Mouse (Mus musculus) adrenal gland, adult 8-10 months (tissue): ENCODE data around the gene Xdh. TPM values are rescaled to one million over a fixed set of nuclear protein-coding genes. Genes with fewer than 3 reads are reported as not detected.
A peak's percentile ranks its signal among the peaks of the same experiment; 100 is the strongest.
"Not testable (repeated sequence)": the region's sequence is repeated elsewhere in the genome, so short reads cannot be mapped to it uniquely, and the experiment has no call there.

Experiments used
- DNase-seq: peaks from one replicate; pipeline ENCODE4 v3.0.0; 2022
- total RNA-seq, 4 experiments: library from RNA; stranded (reverse); gene quantifications; 2 replicates each; pipeline ENCODE4 v1.2.4; 2022

Gene Xdh
- total RNA-seq, 4 experiments from 2014 or later = 136 to 432 (median 285) TPM

DNA sequence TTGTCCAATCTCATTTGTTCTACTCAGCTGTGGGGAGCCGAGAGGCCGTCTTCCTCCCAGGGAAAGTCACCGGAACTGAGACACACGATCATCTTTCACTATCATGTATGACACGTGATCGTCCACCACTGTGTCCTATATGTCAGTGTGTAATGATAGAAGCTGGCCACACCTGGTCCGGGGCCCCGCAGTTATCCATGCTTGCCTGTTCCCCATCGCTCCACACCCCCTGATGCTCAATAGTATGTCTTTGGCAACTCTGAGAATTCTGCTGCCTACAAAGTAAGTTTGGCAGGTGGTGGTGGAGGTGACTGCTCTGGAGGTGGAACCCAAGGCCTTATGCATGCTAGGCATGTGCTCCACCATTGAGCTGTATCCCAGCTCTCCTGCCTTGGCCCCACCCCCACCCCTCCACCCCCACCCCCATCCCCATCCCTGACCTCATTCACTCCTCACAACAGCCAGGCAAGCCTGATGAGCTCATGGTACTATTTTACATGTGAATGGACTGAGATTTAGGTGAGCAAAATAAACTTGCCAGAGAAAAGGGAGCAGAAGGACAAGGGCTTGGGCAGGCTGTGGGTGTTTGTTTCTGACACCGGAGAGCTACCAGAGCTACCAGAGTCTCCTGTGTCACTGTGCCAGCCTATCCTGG lies 70.6 kb downstream of the Xdh start:
- DNase-seq = no peak

DNA sequence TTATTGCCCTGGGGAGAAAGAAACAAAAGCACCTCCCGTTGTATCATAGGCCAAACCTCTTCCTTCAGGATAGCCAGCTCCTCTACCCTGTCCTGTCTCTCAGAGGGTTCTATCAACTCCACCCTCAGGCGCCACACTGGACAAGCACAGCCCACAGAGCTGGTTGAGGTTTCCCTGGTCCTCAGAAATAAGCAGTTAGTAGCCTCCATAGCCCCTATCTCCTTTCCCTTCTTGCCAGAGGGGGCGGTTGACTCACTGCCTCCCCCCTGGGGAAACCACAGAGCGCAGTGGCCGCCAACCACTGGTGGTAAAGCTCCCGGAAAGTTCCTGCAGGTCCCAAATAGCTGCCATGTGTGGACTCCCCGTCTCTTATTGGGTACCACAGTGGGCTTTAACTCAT lies 74.3 kb downstream of the Xdh start:
- DNase-seq = no peak

GRCm38 (mm10) chr17:73875268-73875667 lies 74.7 kb downstream of the Xdh start:
- no peak for DNase-seq

DNA sequence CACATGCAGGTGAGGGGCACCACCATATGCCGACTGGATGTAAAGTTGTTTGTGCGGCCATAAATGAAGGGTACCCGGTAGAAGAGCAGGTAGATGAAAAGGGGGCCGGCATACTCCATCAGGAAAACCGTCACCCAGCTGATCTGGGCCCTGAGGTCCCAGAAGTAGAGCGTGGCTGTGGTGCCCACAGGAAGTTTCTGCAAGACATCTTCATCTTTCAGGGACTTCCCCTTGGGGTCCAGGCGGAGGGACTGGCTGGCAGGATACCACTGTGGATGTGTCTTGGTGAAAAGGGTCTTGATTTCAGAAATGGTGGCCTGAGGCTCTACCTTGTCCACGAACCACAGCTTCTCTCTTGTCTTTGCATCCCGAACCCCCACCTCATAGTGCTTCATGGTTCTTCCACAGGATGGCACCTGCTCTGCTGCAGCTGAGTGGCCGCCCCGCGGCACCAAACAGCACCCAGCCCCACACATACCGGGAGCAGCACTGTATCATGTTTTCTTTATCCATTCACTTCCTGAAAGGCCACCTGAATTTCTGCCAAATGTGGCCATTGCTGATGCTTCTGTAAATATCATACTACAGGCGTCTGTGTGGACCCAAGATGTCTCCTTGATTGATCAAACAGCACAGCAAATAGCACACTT lies 78.9 kb downstream of the Xdh start:
- DNase-seq = no peak

DNA sequence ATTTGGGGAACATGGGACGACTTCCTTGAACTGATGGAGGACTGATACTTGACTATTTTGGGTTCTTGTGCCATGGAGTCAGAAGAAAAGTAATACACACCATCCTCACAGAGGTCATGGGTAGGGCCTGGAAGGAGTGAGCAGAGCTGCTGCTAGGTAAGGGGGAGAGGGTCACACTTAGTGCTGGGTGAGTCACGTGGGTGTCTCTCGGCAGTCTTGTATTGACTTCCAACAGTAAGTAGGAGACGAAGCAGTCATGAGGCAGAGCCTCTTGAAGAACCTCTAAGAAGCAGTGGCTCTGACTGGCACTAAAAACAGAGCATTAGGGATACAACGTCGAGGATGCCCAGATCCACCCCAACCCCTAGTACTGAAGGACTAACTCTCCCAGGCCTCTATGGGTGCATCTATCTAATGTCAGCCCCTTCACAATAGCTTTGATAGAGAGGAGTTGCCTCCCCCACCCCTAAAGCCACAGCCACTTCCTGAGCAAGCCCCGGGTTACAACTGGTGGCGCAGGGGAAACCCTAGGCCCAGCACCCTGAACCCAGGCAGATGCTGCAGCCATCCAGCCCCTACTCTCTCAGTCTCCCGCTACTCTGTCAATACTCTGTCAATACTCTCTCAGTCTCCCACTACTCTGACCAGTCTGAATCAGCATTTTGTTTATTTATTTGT lies 80.8 kb downstream of the Xdh start:
- DNase-seq = no peak

GRCm38 (mm10) chr17:73853717-73854116 lies 96.3 kb downstream of the Xdh start:
- no peak for DNase-seq

- DNase-seq = peak; percentile 24
Observed at GRCm38 (mm10) chr17:73853041-73853440, 97.0 kb downstream of the Xdh start.

DNA sequence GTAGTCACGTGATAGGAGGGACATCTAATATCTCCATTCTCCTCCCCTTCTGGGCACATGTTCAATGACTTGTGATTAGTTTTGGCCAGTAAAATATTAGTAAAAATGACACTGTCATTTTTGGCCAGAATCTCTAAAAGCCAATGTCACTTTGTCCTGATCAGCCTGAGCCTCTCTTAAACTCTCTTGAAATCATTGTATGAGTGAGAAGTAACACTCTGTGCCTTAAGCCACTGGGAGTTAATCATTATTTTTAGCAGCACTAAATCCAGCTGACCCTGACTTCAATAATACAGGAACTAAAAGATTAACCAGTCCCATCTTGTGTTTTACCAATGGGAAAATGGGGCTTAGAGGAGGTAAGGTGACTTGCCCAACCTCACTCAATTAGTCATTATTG lies 102.6 kb downstream of the Xdh start:
- DNase-seq = no peak

- no peak for DNase-seq
Observed at GRCm38 (mm10) chr17:73845632-73846031, 104.4 kb downstream of the Xdh start.

DNA sequence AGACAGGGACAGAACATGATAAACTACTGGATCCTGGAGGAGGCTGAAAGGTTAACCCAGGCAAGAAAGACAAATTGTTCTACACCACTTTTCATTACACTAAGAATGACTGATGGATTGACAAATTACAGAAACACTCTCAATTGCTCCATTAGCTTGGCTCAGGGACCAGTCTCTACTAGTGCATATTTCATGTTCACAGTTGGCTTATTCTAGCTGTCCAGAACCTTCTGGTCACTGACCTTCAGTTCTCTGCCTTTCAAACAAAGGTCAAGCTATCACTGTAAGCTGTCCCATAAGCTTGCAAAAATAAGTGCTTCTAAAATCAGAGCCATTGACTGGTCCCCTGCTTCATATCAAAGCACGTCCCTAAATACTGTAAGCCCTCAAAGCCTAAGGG lies 107.0 kb downstream of the Xdh start:
- DNase-seq = no peak

DNA sequence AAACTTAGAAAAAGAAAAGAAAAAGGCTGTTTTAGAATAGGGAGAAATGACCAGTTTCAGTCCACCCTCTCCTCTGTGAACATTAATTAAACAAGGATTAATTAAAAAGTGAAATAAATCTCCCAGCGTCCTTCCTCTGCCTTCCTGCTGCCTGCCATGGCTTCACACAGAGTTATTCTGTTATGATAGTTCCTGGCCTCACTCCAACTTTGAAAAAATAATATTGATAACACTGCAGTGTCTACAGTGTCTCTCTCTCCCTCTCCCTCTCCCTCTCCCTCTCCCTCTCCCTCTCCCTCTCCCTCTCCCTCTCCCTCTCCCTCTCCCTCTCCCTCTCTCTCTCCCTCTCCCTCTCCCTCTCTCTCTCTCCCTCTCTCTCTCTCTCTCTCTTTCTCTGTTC lies 110.1 kb downstream of the Xdh start:
- DNase-seq = not testable (repeated sequence)

DNA sequence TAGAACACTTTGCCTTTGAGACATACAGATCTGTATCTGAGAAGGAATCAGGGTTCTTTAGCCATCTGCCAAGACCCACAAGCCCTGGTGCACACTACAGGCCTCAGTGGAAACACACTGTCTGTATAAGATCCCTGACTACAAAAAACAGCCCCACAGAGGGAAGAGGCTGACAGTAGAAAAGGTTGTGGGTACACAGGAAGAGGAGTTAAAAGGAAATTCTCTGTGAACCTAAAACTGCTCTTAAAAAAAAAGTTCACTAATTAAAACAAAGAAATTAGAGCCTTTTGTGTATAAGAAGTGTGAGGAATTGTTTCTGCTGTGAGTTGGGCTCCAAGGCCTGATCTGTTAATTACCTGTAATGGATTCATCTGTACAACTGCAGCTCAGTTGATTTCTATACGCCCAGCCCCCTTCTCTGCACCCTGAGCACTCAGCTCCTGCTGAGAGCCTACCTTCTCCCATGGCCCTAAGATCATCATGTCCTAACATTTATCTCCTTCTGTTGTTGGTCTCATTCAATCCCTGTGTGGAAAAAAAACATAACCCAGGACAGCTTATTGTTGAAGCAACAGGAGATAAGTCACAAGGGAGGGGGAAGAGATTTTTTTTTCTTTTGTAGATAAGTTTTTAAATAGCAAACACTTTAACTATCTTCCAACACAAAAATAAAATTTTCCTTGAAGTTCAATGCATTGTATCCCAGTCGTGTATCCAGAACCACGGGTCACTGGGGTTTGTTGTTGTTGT lies 110.7 kb downstream of the Xdh start:
- DNase-seq = no peak

DNA sequence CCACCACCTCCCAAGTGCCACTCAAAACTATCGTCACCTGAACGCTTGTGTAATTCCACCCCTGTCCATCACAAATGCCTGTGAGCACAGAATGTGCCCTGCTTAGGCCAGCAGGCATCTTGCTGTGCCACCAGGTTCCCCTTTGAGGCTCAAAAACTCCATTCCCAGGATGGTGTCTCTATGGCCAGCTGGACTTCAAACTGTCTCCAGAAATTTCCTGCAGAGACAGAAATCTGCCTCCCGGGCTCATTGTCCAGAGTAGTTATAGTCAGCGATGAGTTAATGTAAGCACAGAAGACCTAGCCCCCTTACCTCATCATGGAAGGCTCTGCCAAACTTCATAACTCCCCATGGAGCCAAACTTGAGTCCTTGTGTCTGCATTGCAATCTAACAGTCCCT lies 112.8 kb downstream of the Xdh start:
- no peak for DNase-seq

GRCm38 (mm10) chr17:73836601-73837000 lies 113.4 kb downstream of the Xdh start:
- no peak for DNase-seq

Other genes starting within 250 kb of the Xdh start
- gene Galnt14, start 239.7 kb downstream of the Xdh start, total RNA-seq = 1 to 10 TPM; 2.0 to 6.9 (median 4.1) TPM
- 100 to 1,000 TPM in 1 of 4 experiments, 10 to 100 TPM in 3; 57.1 to 102 (median 78.3) TPM for gene Ehd3, start 146.1 kb downstream of the Xdh start, total RNA-seq
- gene Srd5a2, start 97.7 kb upstream of the Xdh start, total RNA-seq = 1,000 to 10,000 TPM in 2 of 4 experiments, 100 to 1,000 TPM in 2; 113 to 4,046 (median 2,061) TPM